Mouse (Mus musculus): ENCODE data around the gene Lrsam1. TPM values are rescaled to one million over a fixed set of nuclear protein-coding genes. Genes with fewer than 3 reads are reported as not detected.
A peak's percentile ranks its signal among the peaks of the same experiment; 100 is the strongest.
"Not testable (repeated sequence)": the region's sequence is repeated elsewhere in the genome, so short reads cannot be mapped to it uniquely, and the experiment has no call there.

The Lrsam1 gene
- polyA plus RNA-seq (2014; fragmentation: Nextera tagmentation; extraction: Ambion mirVana) = 6.4 and 6.6 TPM in 2 replicates

DNA sequence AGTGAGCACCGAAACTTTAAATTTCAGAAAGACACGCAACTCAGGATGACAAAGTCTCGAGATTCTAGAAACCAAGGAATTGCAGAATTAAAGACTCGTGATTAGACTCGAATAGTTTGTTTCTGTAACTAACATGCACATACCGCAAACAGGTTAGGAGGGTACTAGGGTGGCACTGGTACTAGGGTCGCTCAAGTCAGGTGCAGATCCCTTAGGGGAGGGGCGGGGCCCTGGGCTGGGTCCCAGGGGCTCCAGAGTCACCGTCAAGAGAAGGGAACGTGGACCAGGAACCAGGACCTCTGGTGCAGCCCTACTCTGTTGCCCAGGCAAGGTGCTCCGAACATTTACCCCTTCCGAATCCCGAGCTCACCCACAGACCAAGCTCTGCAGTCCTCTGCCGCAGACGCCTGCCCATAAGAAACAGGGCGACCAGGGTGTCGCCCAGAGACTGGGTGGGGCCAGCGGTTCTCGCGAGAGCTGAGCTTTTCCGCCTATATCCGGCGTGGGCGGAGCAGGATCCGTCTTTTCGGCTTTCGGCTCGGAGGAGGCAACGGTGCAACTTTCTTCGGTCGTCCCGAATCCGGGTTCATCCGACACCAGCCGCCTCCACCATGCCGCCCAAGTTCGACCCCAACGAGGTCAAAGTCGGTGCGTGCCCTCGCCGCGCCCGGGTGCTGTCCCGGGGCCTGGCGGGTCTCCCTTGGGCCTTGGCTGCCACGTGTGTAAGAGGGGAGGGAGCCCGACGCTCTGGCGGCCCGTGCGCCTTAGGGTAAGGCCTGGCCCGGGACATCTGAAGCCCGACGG, at the start of gene Lrsam1, which contains the start of gene Rpl12:
Gene Lrsam1, minus strand, starts transcription at position 423 of the 804 bp plus-strand sequence.
Gene Rpl12, plus strand, starts transcription at position 368 of the 804 bp plus-strand sequence.
- H3K4me2 ChIP-seq = peak within 1 kb of the TSS; percentile 90
- H3K9me3 ChIP-seq (ENCODE audit: low read depth, low read length) = no peaks in the 10 kb centered on the region
- DNase-seq (peak; percentile 99), ATAC-seq (ENCODE audit: insufficient read depth) (peak; percentile 92)
- H3K4me1 ChIP-seq (ENCODE audit: insufficient read depth) = peaks cover 8% of the 10 kb centered on the region
- H3K27ac ChIP-seq (ENCODE audit: low read depth) = peak within 1 kb of the TSS; percentile 94
- H3K9ac ChIP-seq = peak within 1 kb of the TSS; percentile 99
- no peaks in the 10 kb centered on the region for H3K27me3 ChIP-seq (ENCODE audit: insufficient read depth, low read length)
- peak within 1 kb of the TSS; percentile 97 for H3K4me3 ChIP-seq (ENCODE audit: low read depth, low read length)
- peaks cover 31% of the 10 kb centered on the region for H3K36me3 ChIP-seq (ENCODE audit: insufficient read depth)
- 3% methylated on average over 55 of the region's 55 CpGs for WGBS
- TF ChIP-seq CTCF (IDR thresholded peaks at IDR 0.05; ENCODE audit: low read depth) = no peak

- H3K4me1 ChIP-seq (ENCODE audit: insufficient read depth); H3K4me3 ChIP-seq (ENCODE audit: low read depth, low read length); H3K9ac ChIP-seq; H3K27me3 ChIP-seq (ENCODE audit: insufficient read depth, low read length); H3K27ac ChIP-seq (ENCODE audit: low read depth); H3K36me3 ChIP-seq (ENCODE audit: insufficient read depth); ATAC-seq (ENCODE audit: insufficient read depth); H3K9me3 ChIP-seq (ENCODE audit: low read depth, low read length); H3K4me2 ChIP-seq: not testable (repeated sequence)
- 86% methylated on average over 4 of the region's 4 CpGs for WGBS
- peak; percentile 37; the same call in 1 of the 2 replicates for TF ChIP-seq CTCF (IDR thresholded peaks at IDR 0.05; ENCODE audit: low read depth)
- peak; percentile 11 for DNase-seq
Measured at GRCm38 (mm10) chr2:33009055-33009454, 47.6 kb upstream of the Lrsam1 start.

DNA sequence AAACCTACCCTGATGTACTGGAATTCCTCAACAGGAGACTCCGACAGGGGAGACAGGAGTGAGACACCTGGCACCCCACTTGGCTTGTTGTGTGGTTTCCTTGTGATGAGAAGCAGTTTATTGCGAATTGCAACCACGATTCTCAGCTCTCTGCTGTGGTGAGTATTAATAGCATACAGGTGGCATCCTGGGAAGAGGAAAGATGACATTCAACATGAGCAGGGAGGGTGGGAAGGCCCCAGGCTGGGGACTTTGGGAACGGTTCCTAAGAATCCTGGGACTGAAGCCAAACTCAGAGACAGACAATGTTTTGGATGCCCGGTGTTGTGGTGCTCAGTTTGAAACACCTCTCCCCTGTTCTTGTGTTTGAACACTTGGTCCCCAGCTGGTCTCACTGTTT, 43.6 kb upstream of the Lrsam1 start:
- no peak for ATAC-seq (ENCODE audit: insufficient read depth)
- H3K9me3 ChIP-seq (ENCODE audit: low read depth, low read length) = no peaks in the 10 kb centered on the region
- TF ChIP-seq CTCF (IDR thresholded peaks at IDR 0.05; ENCODE audit: low read depth) = no peak
- no peak for DNase-seq
- no peak overlapping the region for H3K4me2 ChIP-seq
- H3K27ac ChIP-seq (ENCODE audit: low read depth) = no peak overlapping the region
- no peaks in the 10 kb centered on the region for H3K27me3 ChIP-seq (ENCODE audit: insufficient read depth, low read length)
- H3K4me1 ChIP-seq (ENCODE audit: insufficient read depth) = no peaks in the 10 kb centered on the region
- 63% methylated on average over 5 of the region's 5 CpGs for WGBS
- H3K36me3 ChIP-seq (ENCODE audit: insufficient read depth) = no peaks in the 10 kb centered on the region
- H3K4me3 ChIP-seq (ENCODE audit: low read depth, low read length) = no peak overlapping the region
- H3K9ac ChIP-seq = no peak overlapping the region

- WGBS = 87% methylated on average over 7 of the region's 7 CpGs
- no peak for TF ChIP-seq CTCF (IDR thresholded peaks at IDR 0.05; ENCODE audit: low read depth)
- ATAC-seq (ENCODE audit: insufficient read depth) = no peak
- Histone ChIP-seq H3K4me3 (ENCODE audit: low read depth, low read length) (no peak overlapping the region), H3K36me3 (ENCODE audit: insufficient read depth) (no peaks in the 10 kb centered on the region), H3K27me3 (ENCODE audit: insufficient read depth, low read length) (no peaks in the 10 kb centered on the region), H3K4me1 (ENCODE audit: insufficient read depth) (no peaks in the 10 kb centered on the region), H3K9me3 (ENCODE audit: low read depth, low read length) (no peaks in the 10 kb centered on the region), H3K4me2 (no peak overlapping the region), H3K9ac (no peak overlapping the region), H3K27ac (ENCODE audit: low read depth) (no peak overlapping the region)
- DNase-seq = no peak
Measured at GRCm38 (mm10) chr2:33002144-33002543, 40.7 kb upstream of the Lrsam1 start.

DNA sequence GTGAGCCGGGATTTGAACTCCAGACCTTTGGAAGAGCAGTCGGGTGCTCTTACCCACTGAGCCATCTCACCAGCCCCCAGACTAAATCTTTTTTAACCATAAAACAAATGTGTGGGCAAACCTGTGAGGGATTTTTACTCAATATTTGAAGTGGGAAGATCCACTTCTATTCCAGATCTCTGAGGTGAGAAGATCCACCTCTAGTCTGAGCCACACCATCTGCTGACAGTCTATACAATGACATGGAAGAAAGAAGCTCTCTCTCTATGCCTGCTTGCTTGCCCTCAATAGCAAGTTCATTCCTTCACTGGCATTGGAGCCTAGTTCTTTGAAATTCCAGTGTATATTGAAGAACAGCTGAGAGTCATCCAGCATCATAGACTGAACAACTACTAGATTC, 38.3 kb upstream of the Lrsam1 start:
- H3K36me3 ChIP-seq (ENCODE audit: insufficient read depth) = no peaks in the 10 kb centered on the region
- 77% methylated on average over 2 of the region's 2 CpGs for WGBS
- no peak overlapping the region for H3K27ac ChIP-seq (ENCODE audit: low read depth)
- DNase-seq (no peak), ATAC-seq (ENCODE audit: insufficient read depth) (no peak)
- H3K4me2 ChIP-seq = no peak overlapping the region
- H3K9me3 ChIP-seq (ENCODE audit: low read depth, low read length) = no peaks in the 10 kb centered on the region
- H3K4me3 ChIP-seq (ENCODE audit: low read depth, low read length) = no peak overlapping the region
- H3K27me3 ChIP-seq (ENCODE audit: insufficient read depth, low read length) = no peaks in the 10 kb centered on the region
- H3K9ac ChIP-seq = no peak overlapping the region
- H3K4me1 ChIP-seq (ENCODE audit: insufficient read depth) = no peaks in the 10 kb centered on the region
- TF ChIP-seq CTCF (IDR thresholded peaks at IDR 0.05; ENCODE audit: low read depth) = no peak

DNA sequence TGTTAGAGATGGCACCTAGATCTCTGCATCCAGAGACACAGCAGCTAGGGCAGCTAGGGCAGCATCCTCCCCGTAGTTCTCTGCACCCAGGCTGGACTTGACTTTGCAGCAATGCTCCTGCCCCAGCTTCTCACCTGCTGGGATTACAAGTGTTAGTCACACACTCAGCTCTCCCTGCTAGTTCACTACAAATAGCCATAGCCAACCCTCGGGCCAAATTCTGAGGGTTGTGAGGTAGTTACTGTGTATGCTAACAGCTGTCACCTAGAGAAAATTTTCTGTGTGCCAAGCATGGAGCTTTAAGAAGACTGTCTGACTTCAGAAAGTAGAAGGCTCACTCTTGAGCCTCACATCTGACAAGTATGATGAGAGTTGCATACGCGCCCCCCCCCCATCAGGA, 36.4 kb upstream of the Lrsam1 start:
- Histone ChIP-seq H3K9ac (no peak overlapping the region), H3K4me3 (ENCODE audit: low read depth, low read length) (no peak overlapping the region), H3K27ac (ENCODE audit: low read depth) (no peak overlapping the region), H3K4me1 (ENCODE audit: insufficient read depth) (no peaks in the 10 kb centered on the region), H3K27me3 (ENCODE audit: insufficient read depth, low read length) (no peaks in the 10 kb centered on the region), H3K9me3 (ENCODE audit: low read depth, low read length) (no peaks in the 10 kb centered on the region), H3K4me2 (no peak overlapping the region), H3K36me3 (ENCODE audit: insufficient read depth) (no peaks in the 10 kb centered on the region)
- DNase-seq (no peak), ATAC-seq (ENCODE audit: insufficient read depth) (no peak)
- no peak for TF ChIP-seq CTCF (IDR thresholded peaks at IDR 0.05; ENCODE audit: low read depth)
- 76% methylated on average over 4 of the region's 4 CpGs for WGBS

- Histone ChIP-seq H3K4me2 (no peak overlapping the region), H3K9me3 (ENCODE audit: low read depth, low read length) (no peaks in the 10 kb centered on the region), H3K9ac (no peak overlapping the region), H3K36me3 (ENCODE audit: insufficient read depth) (no peaks in the 10 kb centered on the region), H3K27ac (ENCODE audit: low read depth) (no peak overlapping the region), H3K4me1 (ENCODE audit: insufficient read depth) (no peaks in the 10 kb centered on the region), H3K27me3 (ENCODE audit: insufficient read depth, low read length) (no peaks in the 10 kb centered on the region), H3K4me3 (ENCODE audit: low read depth, low read length) (no peak overlapping the region)
- ATAC-seq (ENCODE audit: insufficient read depth) (no peak), DNase-seq (no peak)
- no peak for TF ChIP-seq CTCF (IDR thresholded peaks at IDR 0.05; ENCODE audit: low read depth)
- WGBS = 74% methylated on average over 6 of the region's 6 CpGs
Measured at GRCm38 (mm10) chr2:32997081-32997480, 35.7 kb upstream of the Lrsam1 start.
